ENCODE assay signal across 24 mouse cellular contexts in the genomic region with DNA sequence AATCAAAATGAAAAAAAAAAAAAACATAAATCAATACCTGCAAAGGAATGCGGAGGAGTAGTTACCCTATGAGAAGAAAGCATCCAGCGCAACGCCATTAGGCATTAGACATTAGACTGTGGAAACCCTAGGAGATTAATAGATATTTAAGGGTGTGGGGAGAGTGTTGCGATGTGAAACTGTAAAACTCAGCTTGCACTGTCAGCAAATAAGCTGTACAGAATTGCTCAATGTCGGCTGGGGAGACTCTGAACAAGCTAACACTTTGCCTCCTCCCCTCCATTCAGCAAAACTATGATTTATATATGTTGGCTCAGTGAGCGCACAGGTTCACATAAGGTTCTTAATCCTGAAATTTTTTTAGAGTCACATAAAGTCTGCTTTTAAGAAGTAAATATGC.
DNase-seq lines count a peak whose midpoint lies in the region; ATAC-seq lines count a peak whose summit lies in the region.
"Had no signal": no experiment of that assay in that cellular context is flagged by ENCODE, and none has a peak within 500 bp of the region (broad histone marks: within the 10 kb centered on the region; RNA-seq: fewer than 3 reads in every experiment).

No protein-coding gene starts in this region.

- H3K27me3 ChIP-seq in hindbrain, embryonic 16.5 days (replicated peaks; ENCODE audit: control insufficient read depth, insufficient read depth, low read length), result no peaks in the 10 kb centered on the region
- H3K27me3 ChIP-seq in hindbrain, embryonic 14.5 days (ENCODE audit: control insufficient read depth, insufficient read depth, low read length), result no peaks in the 10 kb centered on the region
- H3K27me3 ChIP-seq in liver, embryonic 16.5 days (ENCODE audit: control insufficient read depth, insufficient read depth, low read depth, low read length), result no peaks in the 10 kb centered on the region
- H3K27me3 ChIP-seq: forebrain, embryonic 15.5 days; heart, embryonic 12.5 days; limb, embryonic 13.5 days; Patski had no signal

- H3K27ac ChIP-seq in hindbrain, embryonic 16.5 days (ENCODE audit: low read depth, low read length), result no peak overlapping the region
- no peak overlapping the region for H3K27ac ChIP-seq in hindbrain, embryonic 14.5 days
- H3K27ac ChIP-seq in liver, embryonic 16.5 days (ENCODE audit: low read length), result no peak overlapping the region
- H3K27ac ChIP-seq: forebrain, embryonic 15.5 days; limb, embryonic 13.5 days; midbrain, embryonic 10.5 days had no signal

- H3K4me2 ChIP-seq in hindbrain, embryonic 16.5 days (ENCODE audit: low read length), result peak overlapping the region; percentile 25; the same call in 1 of the 2 replicates
- H3K4me2 ChIP-seq in hindbrain, embryonic 14.5 days (replicated peaks), result no peak overlapping the region
- H3K4me2 ChIP-seq in liver, embryonic 16.5 days (ENCODE audit: low read depth, low read length), result no peak overlapping the region; the same call in 1 of the 2 replicates
- H3K4me2 ChIP-seq: forebrain, embryonic 15.5 days; heart, embryonic 12.5 days; limb, embryonic 13.5 days had no signal

- no peak overlapping the region for H3K4me3 ChIP-seq in hindbrain, embryonic 16.5 days (ENCODE audit: low read length)
- H3K4me3 ChIP-seq in hindbrain, embryonic 14.5 days (replicated peaks; ENCODE audit: low read length), result no peak overlapping the region
- 0 out of 2 replicates have a peak overlapping the region, but pooled peaks have one; percentile 8 for H3K4me3 ChIP-seq in liver, embryonic 16.5 days (ENCODE audit: low read depth, low read length)
- H3K4me3 ChIP-seq: erythroblast, embryonic 14.5 days; forebrain, embryonic 15.5 days; heart, embryonic 12.5 days; limb, embryonic 13.5 days; midbrain, embryonic 10.5 days had no signal

- DNase-seq in hindbrain, embryonic 14.5 days (ENCODE audit: low spot score), result no peak
- DNase-seq in liver, result no peak
- DNase-seq in adipocyte (ENCODE audit: low spot score), result peak; percentile 13
- DNase-seq in mesoderm, embryonic 11.5 days (ENCODE audit: low read depth, low spot score), result peak; percentile 25
- DNase-seq in thymus, postnatal 36 days, result no peak
- DNase-seq: cerebellum, adult 11-12 months; cerebellum, postnatal 25 days; kidney, adult 8-10 months; layer of hippocampus, adult 9-11 months; lung, postnatal 10 days; retina, postnatal 1 day; right cerebral cortex, postnatal 4 days; thymus, postnatal 14 days had no signal

- no peaks in the 10 kb centered on the region for H3K4me1 ChIP-seq in hindbrain, embryonic 16.5 days (ENCODE audit: control insufficient read depth, insufficient read depth, low read depth, low read length)
- H3K4me1 ChIP-seq in hindbrain, embryonic 14.5 days (replicated peaks; ENCODE audit: control insufficient read depth, insufficient read depth, low read length), result no peaks in the 10 kb centered on the region
- no peaks in the 10 kb centered on the region for H3K4me1 ChIP-seq in liver, embryonic 16.5 days (ENCODE audit: control insufficient read depth, low read depth, low read length)
- H3K4me1 ChIP-seq: forebrain, embryonic 15.5 days; heart, embryonic 12.5 days; limb, embryonic 13.5 days; midbrain, embryonic 10.5 days had no signal

- H3K9ac ChIP-seq in hindbrain, embryonic 16.5 days (ENCODE audit: low read depth, low read length), result no peak overlapping the region
- H3K9ac ChIP-seq in hindbrain, embryonic 14.5 days, result no peak overlapping the region
- H3K9ac ChIP-seq in liver, embryonic 16.5 days (ENCODE audit: low read depth, low read length), result no peak overlapping the region
- H3K9ac ChIP-seq: forebrain, embryonic 15.5 days; heart, embryonic 12.5 days; limb, embryonic 13.5 days had no signal

- no peaks in the 10 kb centered on the region for H3K36me3 ChIP-seq in hindbrain, embryonic 16.5 days (ENCODE audit: control insufficient read depth, insufficient read depth, low read length)
- H3K36me3 ChIP-seq in hindbrain, embryonic 14.5 days (replicated peaks; ENCODE audit: control insufficient read depth, insufficient read depth), result no peaks in the 10 kb centered on the region
- H3K36me3 ChIP-seq in liver, embryonic 16.5 days (ENCODE audit: control insufficient read depth, insufficient read depth), result no peaks in the 10 kb centered on the region
- H3K36me3 ChIP-seq: forebrain, embryonic 15.5 days; heart, embryonic 12.5 days; limb, embryonic 13.5 days; midbrain, embryonic 10.5 days had no signal

- H3K9me3 ChIP-seq in hindbrain, embryonic 16.5 days (ENCODE audit: control insufficient read depth, low read length), result no peaks in the 10 kb centered on the region
- no peaks in the 10 kb centered on the region for H3K9me3 ChIP-seq in hindbrain, embryonic 14.5 days (ENCODE audit: control insufficient read depth, low read length)
- no peaks in the 10 kb centered on the region for H3K9me3 ChIP-seq in liver, embryonic 16.5 days (replicated peaks; ENCODE audit: control insufficient read depth, low read length)
- H3K9me3 ChIP-seq: forebrain, embryonic 15.5 days; heart, embryonic 12.5 days; limb, embryonic 13.5 days; midbrain, embryonic 10.5 days had no signal

- no peak for ATAC-seq in hindbrain, embryonic 16.5 days
- no peak for ATAC-seq in hindbrain, embryonic 14.5 days (ENCODE audit: low FRiP score)
- ATAC-seq in liver, embryonic 16.5 days (ENCODE audit: low read depth), result no peak
- no peak for ATAC-seq in CD4-positive, CD25-positive, alpha-beta regulatory T cell, adult 4 months
- ATAC-seq: activated CD4-positive, CD25-positive, alpha-beta regulatory T cell, adult 4 months; forebrain, embryonic 15.5 days; inflammation-experienced regulatory T-cells, adult 6 months; Patski had no signal

- WGBS in hindbrain, embryonic 16.5 days, result 72% methylated on average over 6 of the region's 6 CpGs
- WGBS in hindbrain, embryonic 14.5 days, result 82% methylated on average over 6 of the region's 6 CpGs
- 65% methylated on average over 6 of the region's 6 CpGs for WGBS in liver, embryonic 16.5 days (ENCODE audit: insufficient replicate concordance)

Comparison
In these comparisons a context has a peak if more than half of its experiments do, and no peak if none do; other contexts are left out.
1. DNase-seq: peak in adipocyte (single experiment) and mesoderm, embryonic 11.5 days (single experiment); none in hindbrain, embryonic 14.5 days (single experiment), liver (single experiment) and thymus, postnatal 36 days (0 of 2).